Mouse (Mus musculus): ENCODE measurements around the gene Olfml1. TPM values are rescaled to one million over a fixed set of nuclear protein-coding genes. Genes with fewer than 3 reads are reported as not detected.

Gene Olfml1
- total RNA-seq, 2 experiments from 2014 or later = not detected

Other genes starting within 250 kb of the Olfml1 start
- gene Syt9, start 196.7 kb upstream of the Olfml1 start, total RNA-seq (2014; fragmentation: Nextera tagmentation) = not detected in 2 replicates
- not detected in 2 replicates for gene Syt9, start 196.7 kb upstream of the Olfml1 start, total RNA-seq (2017)
- 3.0 and 9.9 TPM in 2 replicates for gene Ppfibp2, start 27.8 kb downstream of the Olfml1 start, total RNA-seq (2014; fragmentation: Nextera tagmentation)
- 5.6 and 6.6 TPM in 2 replicates for gene Ppfibp2, start 27.8 kb downstream of the Olfml1 start, total RNA-seq (2017)
- not detected in 2 replicates for gene 5330417H12Rik, start 57.7 kb downstream of the Olfml1 start, total RNA-seq (2014; fragmentation: Nextera tagmentation)
- gene 5330417H12Rik, start 57.7 kb downstream of the Olfml1 start, total RNA-seq (2017) = not detected in 2 replicates
- not detected in 2 replicates for gene Cyb5r2, start 190.6 kb downstream of the Olfml1 start, total RNA-seq (2014; fragmentation: Nextera tagmentation)
- gene Cyb5r2, start 190.6 kb downstream of the Olfml1 start, total RNA-seq (2017) = not detected in 2 replicates
- gene Ovch2, start 233.8 kb downstream of the Olfml1 start, total RNA-seq (2014; fragmentation: Nextera tagmentation) = not detected in 2 replicates
- not detected in 2 replicates for gene Ovch2, start 233.8 kb downstream of the Olfml1 start, total RNA-seq (2017)
- not detected in 2 replicates for gene Olfr467, start 244.8 kb downstream of the Olfml1 start, total RNA-seq (2014; fragmentation: Nextera tagmentation)
- not detected in 2 replicates for gene Olfr467, start 244.8 kb downstream of the Olfml1 start, total RNA-seq (2017)